8 mouse cellular contexts compared by ENCODE assay signal in the genomic region with DNA sequence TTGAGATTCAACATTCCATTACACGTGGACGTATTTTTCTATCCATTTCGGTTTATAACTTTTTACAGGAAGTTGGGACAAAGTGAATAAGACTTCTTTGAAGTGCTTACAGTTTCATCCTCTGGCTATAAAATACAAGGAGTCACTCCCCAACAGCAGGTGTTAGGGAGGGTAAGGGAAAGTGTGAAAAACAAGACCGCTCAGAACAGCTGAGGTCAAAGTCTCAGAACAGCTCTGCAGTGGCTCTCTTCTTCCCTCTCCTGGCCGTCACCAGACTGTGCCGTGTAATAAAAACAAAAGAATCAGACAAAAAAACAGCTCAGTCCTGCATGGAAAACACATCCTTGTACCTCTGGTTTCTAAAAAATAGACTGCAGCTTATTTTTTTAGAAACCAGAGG. TPM values are rescaled to one million over a fixed set of nuclear protein-coding genes. Genes with fewer than 3 reads are reported as not detected.
DNase-seq lines count a peak whose midpoint lies in the region; ATAC-seq and TF ChIP-seq lines count a peak whose summit lies in the region.

No protein-coding gene starts in this region.

- WGBS in hindbrain, postnatal 0 days = 53% methylated on average over 6 of the region's 6 CpGs
- WGBS in hindbrain, embryonic 12.5 days = 50% methylated on average over 6 of the region's 6 CpGs
- WGBS in limb, embryonic 12.5 days = 25% methylated on average over 6 of the region's 6 CpGs
- 44% methylated on average over 6 of the region's 6 CpGs for WGBS in neural tube, embryonic 15.5 days

- no peak overlapping the region for H3K4me3 ChIP-seq in hindbrain, postnatal 0 days (ENCODE audit: low read length)
- H3K4me3 ChIP-seq in hindbrain, embryonic 12.5 days = no peak overlapping the region
- no peak overlapping the region for H3K4me3 ChIP-seq in G1E (ENCODE audit: low read depth, low read length)
- no peak overlapping the region for H3K4me3 ChIP-seq in cortical plate, adult 2 months (ENCODE audit: insufficient read depth, low read length)
- no peak overlapping the region for H3K4me3 ChIP-seq in limb, embryonic 12.5 days (replicated peaks)
- no peak overlapping the region for H3K4me3 ChIP-seq in neural tube, embryonic 15.5 days (replicated peaks)

- H3K27ac ChIP-seq in hindbrain, postnatal 0 days = no peak overlapping the region
- H3K27ac ChIP-seq in hindbrain, embryonic 12.5 days = no peak overlapping the region
- no peak overlapping the region for H3K27ac ChIP-seq in cortical plate, adult 2 months (ENCODE audit: insufficient read depth, low read length)
- no peak overlapping the region for H3K27ac ChIP-seq in limb, embryonic 12.5 days
- no peak overlapping the region for H3K27ac ChIP-seq in neural tube, embryonic 15.5 days (replicated peaks)

- no peaks in the 10 kb centered on the region for H3K36me3 ChIP-seq in hindbrain, postnatal 0 days (ENCODE audit: insufficient read depth, low read length)
- H3K36me3 ChIP-seq in hindbrain, embryonic 12.5 days = no peaks in the 10 kb centered on the region
- H3K36me3 ChIP-seq in G1E (replicated peaks) = no peaks in the 10 kb centered on the region
- H3K36me3 ChIP-seq in limb, embryonic 12.5 days = no peaks in the 10 kb centered on the region
- no peaks in the 10 kb centered on the region for H3K36me3 ChIP-seq in neural tube, embryonic 15.5 days

- no peak for TF ChIP-seq POLR2A in cortical plate, adult 2 months (IDR thresholded peaks at IDR 0.05; ENCODE audit: extremely low read depth, insufficient read depth, low read length)

- no peak overlapping the region for H3K9ac ChIP-seq in hindbrain, postnatal 0 days (replicated peaks; ENCODE audit: low read length)
- H3K9ac ChIP-seq in hindbrain, embryonic 12.5 days = no peak overlapping the region
- no peak overlapping the region for H3K9ac ChIP-seq in limb, embryonic 12.5 days (replicated peaks)
- no peak overlapping the region for H3K9ac ChIP-seq in neural tube, embryonic 15.5 days (replicated peaks)

- peak; percentile 67 for TF ChIP-seq CTCF in hindbrain, postnatal 0 days (IDR thresholded peaks at IDR 0.05; ENCODE audit: low read depth)
- TF ChIP-seq CTCF in G1E (IDR thresholded peaks at IDR 0.05; ENCODE audit: low read depth, low read length) = peak; percentile 56
- peak; percentile 33; the same call in 1 of the 2 replicates for TF ChIP-seq CTCF in cortical plate, adult 2 months (IDR thresholded peaks at IDR 0.05; ENCODE audit: extremely low read depth, insufficient read depth, low read length)

- no peak for ATAC-seq in hindbrain, postnatal 0 days
- ATAC-seq in hindbrain, embryonic 12.5 days (ENCODE audit: low FRiP score) = no peak
- ATAC-seq in G1E (ENCODE audit: extremely low read depth, insufficient number of reproducible peaks, low FRiP score, poor library complexity, severe bottlenecking) = peak; percentile 34; the same call in 1 of the 2 replicates
- ATAC-seq in limb, embryonic 12.5 days (ENCODE audit: insufficient number of reproducible peaks, insufficient read depth, low FRiP score, low TSS enrichment, low read depth) = peak; percentile 56; the same call in 1 of the 2 replicates
- ATAC-seq in neural tube, embryonic 15.5 days (ENCODE audit: low FRiP score) = no peak

- DNase-seq in hindbrain, postnatal 0 days (ENCODE audit: low spot score) = peak; percentile 33
- no peak for DNase-seq in G1E (ENCODE audit: low spot score)
- DNase-seq in spleen, postnatal 36 days (ENCODE audit: low spot score in 2 of 2) = no peak
- DNase-seq in ovary, adult 18-20 months (ENCODE audit: low spot score) = no peak

- no peaks in the 10 kb centered on the region for H3K4me1 ChIP-seq in hindbrain, postnatal 0 days (ENCODE audit: insufficient read depth, low read length)
- no peaks in the 10 kb centered on the region for H3K4me1 ChIP-seq in hindbrain, embryonic 12.5 days
- no peaks in the 10 kb centered on the region for H3K4me1 ChIP-seq in G1E (ENCODE audit: insufficient read depth, low read depth, low read length)
- no peaks in the 10 kb centered on the region for H3K4me1 ChIP-seq in cortical plate, adult 2 months (ENCODE audit: control insufficient read depth, insufficient read depth, low read length)
- no peaks in the 10 kb centered on the region for H3K4me1 ChIP-seq in limb, embryonic 12.5 days (replicated peaks)
- no peaks in the 10 kb centered on the region for H3K4me1 ChIP-seq in neural tube, embryonic 15.5 days

- no peak overlapping the region for H3K4me2 ChIP-seq in hindbrain, postnatal 0 days (ENCODE audit: low read depth, low read length)
- H3K4me2 ChIP-seq in hindbrain, embryonic 12.5 days (replicated peaks) = no peak overlapping the region
- H3K4me2 ChIP-seq in limb, embryonic 12.5 days = no peak overlapping the region
- H3K4me2 ChIP-seq in neural tube, embryonic 15.5 days = no peak overlapping the region

- no peaks in the 10 kb centered on the region for H3K9me3 ChIP-seq in hindbrain, postnatal 0 days (ENCODE audit: low read length)
- H3K9me3 ChIP-seq in hindbrain, embryonic 12.5 days (replicated peaks) = no peaks in the 10 kb centered on the region
- H3K9me3 ChIP-seq in G1E (replicated peaks) = no peaks in the 10 kb centered on the region
- H3K9me3 ChIP-seq in limb, embryonic 12.5 days = no peaks in the 10 kb centered on the region
- H3K9me3 ChIP-seq in neural tube, embryonic 15.5 days (replicated peaks) = no peaks in the 10 kb centered on the region

- H3K27me3 ChIP-seq in hindbrain, postnatal 0 days (ENCODE audit: insufficient read depth, low read length) = no peaks in the 10 kb centered on the region
- no peaks in the 10 kb centered on the region for H3K27me3 ChIP-seq in hindbrain, embryonic 12.5 days
- no peaks in the 10 kb centered on the region for H3K27me3 ChIP-seq in G1E (ENCODE audit: insufficient read depth, low read length)
- no peaks in the 10 kb centered on the region for H3K27me3 ChIP-seq in limb, embryonic 12.5 days
- no peaks in the 10 kb centered on the region for H3K27me3 ChIP-seq in neural tube, embryonic 15.5 days (replicated peaks)

RNA-seq across cellular contexts. Expression of a gene that starts 4.3 kb away (rescaled TPM):
- 0.99 and 8.7 TPM in 2 replicates for total RNA-seq in hindbrain, postnatal 0 days (2014; rRNA removed)
- 0.28 and 0.58 TPM in 2 replicates for polyA plus RNA-seq in hindbrain, postnatal 0 days (2015; fragmentation: Nextera tagmentation; extraction: Ambion mirVana)
- polyA plus RNA-seq in hindbrain, embryonic 12.5 days (2016; fragmentation: Nextera tagmentation; extraction: Ambion mirVana) = 10.8 and 52.8 TPM in 2 replicates
- total RNA-seq in G1E (2014; fragmentation: Nextera tagmentation) (not detected in 2 replicates), G1E (2017) (0.29 and 0.82 TPM in 2 replicates)
- not detected in 2 replicates for polyA plus RNA-seq in G1E (2012)
- polyA plus RNA-seq in cortical plate, adult 2 months (2012; rRNA removed) = 1.3 TPM in 2 replicates
- polyA plus RNA-seq in limb, embryonic 12.5 days (2016; fragmentation: Nextera tagmentation; extraction: Ambion mirVana) = 170 and 171 TPM in 2 replicates
- polyA plus RNA-seq in neural tube, embryonic 15.5 days (2015; fragmentation: Nextera tagmentation; extraction: Ambion mirVana) = 44.4 and 65.8 TPM in 2 replicates

Comparison
In these comparisons a context has a peak if more than half of its experiments do, and no peak if none do; other contexts are left out.
1. ATAC-seq: peak in G1E (single experiment) and limb, embryonic 12.5 days (single experiment); none in hindbrain, postnatal 0 days (single experiment), hindbrain, embryonic 12.5 days (single experiment) and neural tube, embryonic 15.5 days (single experiment).
2. Peak in every context shown above with its lines, with median percentiles within 50 percentile points of each other: CTCF ChIP-seq.